12 mouse cellular contexts compared by ENCODE assay signal in genomic region chr10:68106351-68106950, GRCm38 (mm10).
DNase-seq lines count a peak whose midpoint lies in the region; ATAC-seq and TF ChIP-seq lines count a peak whose summit lies in the region.
"Had no signal": no experiment of that assay in that cellular context is flagged by ENCODE, and none has a peak within 500 bp of the region (broad histone marks: within the 10 kb centered on the region; RNA-seq: fewer than 3 reads in every experiment).

No protein-coding gene starts in this region.

- H3K9ac ChIP-seq in lung, embryonic 14.5 days = no peak overlapping the region
- no peak overlapping the region for H3K9ac ChIP-seq in hindbrain, embryonic 11.5 days (ENCODE audit: low read depth, low read length)
- H3K9ac ChIP-seq in neural tube, embryonic 14.5 days (replicated peaks; ENCODE audit: low read depth, low read length) = no peak overlapping the region

- H3K27ac ChIP-seq in lung, embryonic 14.5 days (ENCODE audit: low read depth) = no peak overlapping the region
- H3K27ac ChIP-seq in hindbrain, embryonic 11.5 days (ENCODE audit: low read depth, low read length) = peak overlapping the region; percentile 51
- H3K27ac ChIP-seq in neural tube, embryonic 14.5 days (ENCODE audit: low read depth, low read length) = peak overlapping the region; percentile 69

- no peak overlapping the region for H3K4me2 ChIP-seq in lung, embryonic 14.5 days
- no peak overlapping the region for H3K4me2 ChIP-seq in hindbrain, embryonic 11.5 days (replicated peaks; ENCODE audit: low read depth, low read length)
- no peak overlapping the region for H3K4me2 ChIP-seq in neural tube, embryonic 14.5 days (ENCODE audit: low read depth, low read length)

- H3K4me1 ChIP-seq in lung, embryonic 14.5 days (ENCODE audit: insufficient read depth) = peaks cover 34% of the 10 kb centered on the region
- H3K4me1 ChIP-seq in hindbrain, embryonic 11.5 days (replicated peaks; ENCODE audit: control insufficient read depth, insufficient read depth, low read length) = peaks cover 3% of the 10 kb centered on the region; the same call in 1 of the 2 replicates
- peaks cover 21% of the 10 kb centered on the region for H3K4me1 ChIP-seq in neural tube, embryonic 14.5 days (ENCODE audit: control insufficient read depth, insufficient read depth, low read length)

- peaks cover 24% of the 10 kb centered on the region for H3K36me3 ChIP-seq in lung, embryonic 14.5 days (ENCODE audit: insufficient read depth)
- H3K36me3 ChIP-seq in hindbrain, embryonic 11.5 days (ENCODE audit: control insufficient read depth, insufficient read depth, low read length) = no peaks in the 10 kb centered on the region
- no peaks in the 10 kb centered on the region for H3K36me3 ChIP-seq in neural tube, embryonic 14.5 days (ENCODE audit: control insufficient read depth, insufficient read depth, low read length)

- DNase-seq in heart, adult 11 months = peak; percentile 80
- DNase-seq in heart, adult 9 months (ENCODE audit: low spot score in 2 of 2) = no peak
- peak; percentile 72 for DNase-seq in lung, embryonic 14.5 days
- no peak for DNase-seq in lung, postnatal 4 days
- DNase-seq in hindbrain, embryonic 11.5 days (ENCODE audit: low spot score) = no peak
- no peak for DNase-seq in cerebellum, postnatal 36 days
- DNase-seq in frontal cortex, postnatal 36 days (ENCODE audit: low spot score in 2 of 2) = no peak
- DNase-seq: gastrocnemius, postnatal 10 days; kidney, adult 9 months; lung, adult 18-20 months had no signal

- H3K9me3 ChIP-seq in lung, embryonic 14.5 days (ENCODE audit: low read depth, low read length) = no peaks in the 10 kb centered on the region
- no peaks in the 10 kb centered on the region for H3K9me3 ChIP-seq in hindbrain, embryonic 11.5 days (ENCODE audit: control insufficient read depth, low read length)
- H3K9me3 ChIP-seq in neural tube, embryonic 14.5 days (ENCODE audit: control insufficient read depth, low read length) = no peaks in the 10 kb centered on the region

- no peak for ATAC-seq in lung, embryonic 14.5 days (ENCODE audit: insufficient read depth)
- ATAC-seq in hindbrain, embryonic 11.5 days (ENCODE audit: low FRiP score) = 0 out of 2 replicates have a peak, but pooled peaks have one; percentile 52
- ATAC-seq in neural tube, embryonic 14.5 days (ENCODE audit: low read depth) = 0 out of 2 replicates have a peak, but pooled peaks have one; percentile 19

- no peak overlapping the region for H3K4me3 ChIP-seq in lung, embryonic 14.5 days (ENCODE audit: low read depth, low read length)
- no peak overlapping the region for H3K4me3 ChIP-seq in hindbrain, embryonic 11.5 days (ENCODE audit: low read depth, low read length)
- no peak overlapping the region for H3K4me3 ChIP-seq in neural tube, embryonic 14.5 days (ENCODE audit: low read depth, low read length)
- H3K4me3 ChIP-seq: myocyte had no signal

- 40% methylated on average over 9 of the region's 9 CpGs for WGBS in lung, embryonic 14.5 days
- 59% methylated on average over 9 of the region's 9 CpGs for WGBS in hindbrain, embryonic 11.5 days
- 20% methylated on average over 9 of the region's 9 CpGs for WGBS in neural tube, embryonic 14.5 days

- TF ChIP-seq CTCF in lung, embryonic 14.5 days (IDR thresholded peaks at IDR 0.05; ENCODE audit: low read depth) = 0 out of 2 replicates have a peak, but pooled peaks have one; percentile 4

- no peaks in the 10 kb centered on the region for H3K27me3 ChIP-seq in lung, embryonic 14.5 days (ENCODE audit: insufficient read depth, low read length)
- no peaks in the 10 kb centered on the region for H3K27me3 ChIP-seq in hindbrain, embryonic 11.5 days (ENCODE audit: control insufficient read depth, insufficient read depth, low read length)
- no peaks in the 10 kb centered on the region for H3K27me3 ChIP-seq in neural tube, embryonic 14.5 days (ENCODE audit: control insufficient read depth, insufficient read depth, low read length)

Comparison
In these comparisons a context has a peak if more than half of its experiments do, and no peak if none do; other contexts are left out.
1. DNase-seq: peak in heart, adult 11 months (single experiment) and lung, embryonic 14.5 days (single experiment); none in heart, adult 9 months (0 of 2), lung, postnatal 4 days (0 of 2), hindbrain, embryonic 11.5 days (single experiment), cerebellum, postnatal 36 days (0 of 2) and frontal cortex, postnatal 36 days (0 of 2).